Mouse (Mus musculus): ENCODE data around the gene Sox13.
A peak's percentile ranks its signal among the peaks of the same experiment; 100 is the strongest.

Sox13 gene

GRCm38 (mm10) chr1:133397483-133398237 is 26.5 kb downstream of the Sox13 start:
- DNase-seq: no peak

- DNase-seq: no peak
Observed at GRCm38 (mm10) chr1:133397094-133397482, 27.1 kb downstream of the Sox13 start.

- DNase-seq: no peak
Observed at GRCm38 (mm10) chr1:133396693-133397092, 27.5 kb downstream of the Sox13 start.

GRCm38 (mm10) chr1:133394702-133395101 is 29.5 kb downstream of the Sox13 start:
- no peak for DNase-seq

- no peak for DNase-seq
Observed at GRCm38 (mm10) chr1:133387539-133388268, 36.5 kb downstream of the Sox13 start.

GRCm38 (mm10) chr1:133386209-133386608 is 38.0 kb downstream of the Sox13 start:
- no peak for DNase-seq

GRCm38 (mm10) chr1:133385506-133385905 is 38.7 kb downstream of the Sox13 start:
- peak; percentile 15 for DNase-seq

GRCm38 (mm10) chr1:133383157-133383783 is 40.9 kb downstream of the Sox13 start:
- DNase-seq: no peak

GRCm38 (mm10) chr1:133382552-133383155 is 41.5 kb downstream of the Sox13 start:
- no peak for DNase-seq

GRCm38 (mm10) chr1:133382008-133382407 is 42.2 kb downstream of the Sox13 start:
- DNase-seq: no peak

- DNase-seq: no peak
Observed at GRCm38 (mm10) chr1:133380347-133381065, 43.7 kb downstream of the Sox13 start.

- DNase-seq: no peak
Observed at GRCm38 (mm10) chr1:133379986-133380320, 44.2 kb downstream of the Sox13 start.

- DNase-seq: no peak
Observed at GRCm38 (mm10) chr1:133379254-133379985, 44.8 kb downstream of the Sox13 start.

- no peak for DNase-seq
Observed at GRCm38 (mm10) chr1:133377547-133377946, 46.6 kb downstream of the Sox13 start.

- no peak for DNase-seq
Observed at GRCm38 (mm10) chr1:133375696-133376346, 48.4 kb downstream of the Sox13 start.

GRCm38 (mm10) chr1:133372113-133372512 is 52.1 kb downstream of the Sox13 start:
- DNase-seq: no peak

- DNase-seq: no peak
Observed at GRCm38 (mm10) chr1:133371431-133371830, 52.7 kb downstream of the Sox13 start.

- no peak for DNase-seq
Observed at GRCm38 (mm10) chr1:133370352-133370751, 53.8 kb downstream of the Sox13 start.

GRCm38 (mm10) chr1:133368644-133369043 is 55.5 kb downstream of the Sox13 start:
- no peak for DNase-seq

- DNase-seq: no peak
Observed at GRCm38 (mm10) chr1:133367606-133368488, 56.3 kb downstream of the Sox13 start.
